Mouse (Mus musculus): Measurements from ENCODE around the gene Klf8. TPM values are rescaled to one million over a fixed set of nuclear protein-coding genes. Genes with fewer than 3 reads are reported as not detected.
"Not testable (repeated sequence)": the region's sequence is repeated elsewhere in the genome, so short reads cannot be mapped to it uniquely, and the experiment has no call there.

The Klf8 gene
- not detected in 2 replicates for polyA plus RNA-seq (2012; ENCODE audit: insufficient read depth, insufficient read length, low replicate concordance, missing spikeins)

DNA sequence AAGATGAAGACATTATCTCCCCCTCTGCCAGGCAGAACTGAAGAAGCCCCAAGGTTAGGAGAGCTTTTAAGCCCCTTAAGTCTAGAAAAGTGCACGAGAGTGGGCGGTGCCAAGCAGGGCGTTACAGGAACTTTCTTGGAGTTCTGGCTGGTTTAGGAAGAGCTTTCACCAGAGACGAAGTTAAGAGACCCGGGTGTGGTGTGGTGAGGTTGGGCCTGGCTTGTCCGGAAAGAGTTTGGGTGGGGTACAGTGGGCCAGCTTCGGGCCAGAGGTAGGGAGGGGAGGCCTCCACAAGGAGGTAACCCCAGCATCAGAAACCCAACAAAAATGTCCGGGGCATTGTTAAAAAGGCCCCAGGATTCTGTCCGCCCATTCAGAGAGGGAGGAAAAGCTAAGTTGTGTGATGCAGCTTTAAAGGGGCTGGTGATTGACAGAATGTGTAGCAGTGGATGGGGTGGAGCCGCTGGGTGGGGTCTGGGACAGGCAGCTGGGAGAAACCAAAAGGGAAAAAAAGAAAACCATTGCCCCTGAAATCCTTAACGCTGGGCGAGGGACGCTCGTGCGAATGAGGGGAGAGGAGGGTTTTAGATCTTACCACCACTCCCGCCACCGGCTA, at the start of gene Klf8:
Gene Klf8 (plus strand): TSS at position 163 of the 616 bp plus-strand sequence.
- Histone ChIP-seq H3K4me1 (ENCODE audit: control insufficient read depth, insufficient read depth, low read length) (peaks cover 2% of the 10 kb centered on the region; the same call in 1 of the 2 replicates), H3K4me3 (ENCODE audit: insufficient read depth, low read depth, low read length) (peak within 1 kb of the TSS; percentile 68), H3K27ac (ENCODE audit: insufficient read depth, low read depth, low read length) (no peak within 1 kb of the TSS; the same call in 1 of the 2 replicates)
- 20% methylated on average over 17 of the region's 17 CpGs for WGBS
- TF ChIP-seq CTCF (IDR thresholded peaks at IDR 0.05; ENCODE audit: insufficient read depth, low read depth, low read length) (no peak), POLR2A (IDR thresholded peaks at IDR 0.05; ENCODE audit: insufficient read depth, low read depth, low read length) (no peak)

DNA sequence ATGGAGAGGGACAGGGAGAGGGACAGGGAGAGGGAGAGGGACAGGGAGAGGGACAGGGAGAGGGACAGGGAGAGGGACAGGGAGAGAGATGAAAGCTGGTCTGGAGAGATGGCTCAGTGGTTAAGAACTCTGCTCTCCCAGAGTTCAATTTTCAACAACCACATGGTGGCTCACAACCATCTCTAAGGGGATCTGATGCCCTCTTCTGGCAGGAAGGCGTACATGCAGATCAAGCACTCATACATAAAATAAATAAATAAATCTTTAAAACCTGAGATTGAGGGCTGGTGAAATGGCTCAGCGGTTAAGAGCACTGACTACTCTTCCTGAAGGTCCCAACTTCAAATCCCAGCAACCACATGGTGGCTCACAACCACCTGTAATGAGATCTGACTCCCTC, 38.1 kb upstream of the Klf8 start:
- 88% methylated on average over 2 of the region's 2 CpGs for WGBS
- H3K27ac ChIP-seq (ENCODE audit: insufficient read depth, low read depth, low read length); H3K4me3 ChIP-seq (ENCODE audit: insufficient read depth, low read depth, low read length); H3K4me1 ChIP-seq (ENCODE audit: control insufficient read depth, insufficient read depth, low read length): not testable (repeated sequence)

DNA sequence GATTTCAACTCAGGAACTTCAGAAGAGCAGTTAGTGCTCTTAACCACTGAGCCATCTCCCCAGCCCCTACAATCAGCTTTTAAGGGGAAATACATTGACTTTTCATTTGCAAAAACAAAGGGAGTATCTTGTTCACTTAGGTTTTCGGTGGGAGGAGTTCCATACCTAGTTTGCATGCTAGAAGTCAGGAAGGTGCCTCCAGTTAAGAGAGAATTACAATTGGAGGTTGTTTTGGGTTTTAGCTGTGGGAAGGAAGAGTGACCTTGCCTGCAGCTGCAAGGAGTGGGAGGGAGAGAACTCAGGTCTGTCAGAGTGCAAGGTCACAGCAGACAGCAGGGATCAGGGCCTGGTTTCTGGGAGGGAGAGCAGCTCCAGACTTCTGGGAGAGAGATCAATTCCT, 26.2 kb upstream of the Klf8 start:
- Histone ChIP-seq H3K4me3 (ENCODE audit: insufficient read depth, low read depth, low read length) (no peak overlapping the region), H3K4me1 (ENCODE audit: control insufficient read depth, insufficient read depth, low read length) (no peaks in the 10 kb centered on the region), H3K27ac (ENCODE audit: insufficient read depth, low read depth, low read length) (no peak overlapping the region)
- WGBS = 58% methylated on average over 1 of the region's 1 CpGs
- no peak for TF ChIP-seq CTCF (IDR thresholded peaks at IDR 0.05; ENCODE audit: insufficient read depth, low read depth, low read length)
- TF ChIP-seq POLR2A (IDR thresholded peaks at IDR 0.05; ENCODE audit: insufficient read depth, low read depth, low read length) = no peak

GRCm38 (mm10) chrX:153231240-153231639, 6.0 kb upstream of the Klf8 start:
- Histone ChIP-seq H3K4me3 (ENCODE audit: insufficient read depth, low read depth, low read length) (no peak overlapping the region), H3K4me1 (ENCODE audit: control insufficient read depth, insufficient read depth, low read length) (no peaks in the 10 kb centered on the region), H3K27ac (ENCODE audit: insufficient read depth, low read depth, low read length) (no peak overlapping the region)
- WGBS = 63% methylated on average over 2 of the region's 2 CpGs
- TF ChIP-seq CTCF (IDR thresholded peaks at IDR 0.05; ENCODE audit: insufficient read depth, low read depth, low read length) (no peak), POLR2A (IDR thresholded peaks at IDR 0.05; ENCODE audit: insufficient read depth, low read depth, low read length) (no peak)

DNA sequence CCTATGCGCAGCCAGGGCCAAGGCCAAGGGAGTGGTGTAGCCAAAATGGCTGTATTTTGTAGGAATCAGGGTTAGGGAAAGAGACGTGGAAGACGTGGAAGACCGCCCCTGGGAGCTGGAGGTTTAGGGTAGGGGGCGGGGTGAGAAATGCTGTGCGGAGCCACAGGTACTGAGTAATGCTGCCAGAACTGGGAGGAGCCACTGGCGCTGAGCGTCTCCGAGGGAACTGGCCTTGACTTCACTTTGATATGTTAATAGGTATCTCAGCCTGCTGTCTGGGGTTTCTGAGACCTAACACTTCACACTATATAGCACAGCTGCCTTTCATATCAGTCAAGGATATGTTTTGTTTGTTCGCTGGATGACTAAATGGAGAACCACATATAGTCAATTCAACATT, 4.0 kb upstream of the Klf8 start:
- WGBS = 36% methylated on average over 10 of the region's 10 CpGs
- no peak for TF ChIP-seq POLR2A (IDR thresholded peaks at IDR 0.05; ENCODE audit: insufficient read depth, low read depth, low read length)
- TF ChIP-seq CTCF (IDR thresholded peaks at IDR 0.05; ENCODE audit: insufficient read depth, low read depth, low read length) = no peak
- Histone ChIP-seq H3K4me1 (ENCODE audit: control insufficient read depth, insufficient read depth, low read length) (peaks cover 2% of the 10 kb centered on the region; the same call in 1 of the 2 replicates), H3K27ac (ENCODE audit: insufficient read depth, low read depth, low read length) (no peak overlapping the region), H3K4me3 (ENCODE audit: insufficient read depth, low read depth, low read length) (no peak overlapping the region)

GRCm38 (mm10) chrX:153237920-153238504, 746 bp downstream of the Klf8 start:
- Histone ChIP-seq H3K4me1 (ENCODE audit: control insufficient read depth, insufficient read depth, low read length) (peaks cover 2% of the 10 kb centered on the region; the same call in 1 of the 2 replicates), H3K4me3 (ENCODE audit: insufficient read depth, low read depth, low read length) (peak overlapping the region; percentile 68), H3K27ac (ENCODE audit: insufficient read depth, low read depth, low read length) (no peak overlapping the region; the same call in 1 of the 2 replicates)
- TF ChIP-seq POLR2A (IDR thresholded peaks at IDR 0.05; ENCODE audit: insufficient read depth, low read depth, low read length) (no peak), CTCF (IDR thresholded peaks at IDR 0.05; ENCODE audit: insufficient read depth, low read depth, low read length) (no peak)
- 15% methylated on average over 23 of the region's 23 CpGs for WGBS

- Histone ChIP-seq H3K4me1 (ENCODE audit: control insufficient read depth, insufficient read depth, low read length) (no peaks in the 10 kb centered on the region), H3K27ac (ENCODE audit: insufficient read depth, low read depth, low read length) (no peak overlapping the region), H3K4me3 (ENCODE audit: insufficient read depth, low read depth, low read length) (no peak overlapping the region)
- WGBS = 81% methylated on average over 1 of the region's 1 CpGs
- TF ChIP-seq CTCF (IDR thresholded peaks at IDR 0.05; ENCODE audit: insufficient read depth, low read depth, low read length) (no peak), POLR2A (IDR thresholded peaks at IDR 0.05; ENCODE audit: insufficient read depth, low read depth, low read length) (no peak)
Observed at GRCm38 (mm10) chrX:153254256-153254655, 17.0 kb downstream of the Klf8 start.

DNA sequence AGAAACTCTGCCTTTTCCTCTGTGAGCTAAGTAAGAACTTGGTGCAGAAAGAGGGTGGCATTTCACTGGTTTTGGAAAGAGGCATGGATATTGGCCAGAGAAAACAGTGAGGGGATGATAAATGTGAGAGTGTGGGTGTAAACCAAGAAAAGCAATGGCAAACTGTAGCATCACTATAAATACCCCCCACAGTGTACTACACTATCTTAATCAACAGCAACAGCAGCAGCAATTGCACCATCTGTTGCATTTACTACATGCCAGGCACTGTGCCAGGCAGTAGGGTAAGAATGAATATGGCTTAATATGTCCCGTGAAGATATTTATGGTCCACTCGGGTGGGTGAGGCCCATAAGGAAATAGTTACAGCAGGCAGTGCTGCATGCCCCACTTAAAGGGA, 18.2 kb downstream of the Klf8 start:
- TF ChIP-seq CTCF (IDR thresholded peaks at IDR 0.05; ENCODE audit: insufficient read depth, low read depth, low read length) = no peak
- no peak for TF ChIP-seq POLR2A (IDR thresholded peaks at IDR 0.05; ENCODE audit: insufficient read depth, low read depth, low read length)
- WGBS = 49% methylated on average over 2 of the region's 2 CpGs
- Histone ChIP-seq H3K4me3 (ENCODE audit: insufficient read depth, low read depth, low read length) (no peak overlapping the region), H3K27ac (ENCODE audit: insufficient read depth, low read depth, low read length) (no peak overlapping the region), H3K4me1 (ENCODE audit: control insufficient read depth, insufficient read depth, low read length) (no peaks in the 10 kb centered on the region)

DNA sequence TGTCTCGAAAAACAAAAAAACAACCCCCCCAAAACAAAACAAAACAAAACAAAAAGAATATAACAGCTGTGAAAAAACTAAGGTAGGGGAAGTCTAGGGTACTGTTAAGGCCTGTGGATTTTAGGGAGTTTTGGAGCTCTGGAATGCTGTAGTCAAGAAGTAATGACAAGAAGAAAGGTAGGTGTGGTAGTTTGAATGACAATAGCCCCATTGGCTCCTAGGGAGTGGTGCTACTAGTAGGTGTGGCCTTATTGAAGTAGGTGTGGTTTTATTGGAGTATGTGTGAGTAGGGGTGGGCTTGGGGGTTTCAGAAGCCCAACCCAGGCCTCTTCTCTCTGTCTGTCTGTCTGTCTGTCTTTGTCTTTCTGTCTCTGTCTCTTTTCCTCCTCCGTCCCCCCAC, 44.9 kb downstream of the Klf8 start:
- 64% methylated on average over 2 of the region's 2 CpGs for WGBS
- TF ChIP-seq CTCF (IDR thresholded peaks at IDR 0.05; ENCODE audit: insufficient read depth, low read depth, low read length) (no peak), POLR2A (IDR thresholded peaks at IDR 0.05; ENCODE audit: insufficient read depth, low read depth, low read length) (no peak)
- Histone ChIP-seq H3K27ac (ENCODE audit: insufficient read depth, low read depth, low read length) (no peak overlapping the region), H3K4me3 (ENCODE audit: insufficient read depth, low read depth, low read length) (no peak overlapping the region), H3K4me1 (ENCODE audit: control insufficient read depth, insufficient read depth, low read length) (no peaks in the 10 kb centered on the region)
